Mouse (Mus musculus) kidney, embryonic 16.5 days (tissue): ENCODE results near the gene Cdt1. TPM values are rescaled to one million over a fixed set of nuclear protein-coding genes. Genes with fewer than 3 reads are reported as not detected.

ENCODE experiments used
- ATAC-seq: fragments of 200-750 bp; cut with Nextera tagmentation; 2 replicates; pipeline ENCODE4 v1.8.0; 2017; ENCODE audit warnings: moderate TSS enrichment; ENCODE audit not compliant: low FRiP score, low TSS enrichment
- H3K27ac ChIP-seq: fragments of 300-500 bp; sonication (generic); 2 replicates; pipeline ENCODE4 v1.5.1; 2014; ENCODE audit warnings: low read length
- H3K27me3 ChIP-seq: fragments of 300-500 bp; sonication (generic); 2 replicates; pipeline ENCODE4 v1.6.1; 2014; ENCODE audit warnings: low read length, control low read depth, mixed read lengths; ENCODE audit not compliant: insufficient read depth
- H3K36me3 ChIP-seq: fragments of 300-500 bp; sonication (generic); 2 replicates; pipeline ENCODE4 v1.6.1; 2014; ENCODE audit warnings: low read length, control low read depth, mixed read lengths; ENCODE audit not compliant: insufficient read depth
- H3K4me1 ChIP-seq: fragments of 300-500 bp; sonication (generic); 2 replicates; pipeline ENCODE4 v1.6.1; 2014; ENCODE audit warnings: low read length, control low read depth, mixed read lengths; ENCODE audit not compliant: insufficient read depth
- H3K4me2 ChIP-seq: fragments of 300-500 bp; sonication (generic); replicated peaks from 2 replicates; pipeline ENCODE4 v1.6.1; 2014; ENCODE audit warnings: low read depth, low read length
- H3K4me3 ChIP-seq: fragments of 300-500 bp; sonication (generic); 2 replicates; pipeline ENCODE4 v1.5.1; 2014; ENCODE audit warnings: mild to moderate bottlenecking, low read length
- H3K9ac ChIP-seq: fragments of 300-500 bp; sonication (generic); replicated peaks from 2 replicates; pipeline ENCODE4 v1.6.1; 2014; ENCODE audit warnings: low read length
- H3K9me3 ChIP-seq: fragments of 300-500 bp; sonication (generic); 2 replicates; pipeline ENCODE4 v1.6.1; 2016; ENCODE audit warnings: low read length, control low read depth
- WGBS: fragments of 180-500 bp; shearing (Covaris S2); extraction: QIAGEN DNeasy Blood & Tissue Kit; methylation state at CpG from one replicate; pipeline ENCODE4 v1.1.7; 2014; 5-methylcytosine and 5-hydroxymethylcytosine counted together
- polyA plus RNA-seq: library from polyadenylated mRNA; unstranded; fragments of >200 nt; fragmentation: Nextera tagmentation; extraction: Ambion mirVana; gene quantifications from 2 replicates; pipeline ENCODE4 v1.2.1, GENCODE M21; 2015

The Cdt1 gene
- polyA plus RNA-seq, 1 experiment from 2014 or later, result 43.0 TPM

DNA sequence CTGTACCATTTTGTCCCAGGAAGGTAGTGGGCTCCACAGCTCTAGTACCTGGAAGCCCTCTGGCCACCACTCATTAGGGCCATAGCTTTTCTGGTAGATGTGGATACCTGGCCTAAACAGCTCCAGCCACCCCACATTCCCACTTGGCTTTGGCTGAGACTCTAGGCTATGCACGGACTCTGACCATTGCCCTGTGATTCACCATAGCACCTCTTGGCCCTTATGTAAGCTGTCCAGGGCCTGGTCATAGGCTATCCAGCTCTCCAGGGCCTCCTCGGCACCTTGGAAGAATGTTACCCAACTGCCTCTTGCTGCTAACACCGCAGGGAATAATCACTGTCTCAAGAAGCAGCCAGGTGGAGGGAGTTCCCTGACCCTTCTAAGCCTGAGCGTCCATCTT lies 38.7 kb upstream of the Cdt1 start:
- Histone ChIP-seq H3K27me3 (no peaks in the 10 kb centered on the region), H3K4me2 (no peak overlapping the region), H3K9me3 (no peaks in the 10 kb centered on the region), H3K27ac (no peak overlapping the region), H3K4me3 (no peak overlapping the region), H3K9ac (no peak overlapping the region), H3K36me3 (no peaks in the 10 kb centered on the region), H3K4me1 (peaks cover 47% of the 10 kb centered on the region)
- ATAC-seq, result no peak
- 88% methylated on average over 4 of the region's 4 CpGs for WGBS

GRCm38 (mm10) chr8:122531312-122531711 lies 36.5 kb upstream of the Cdt1 start:
- H3K9me3 ChIP-seq, result no peaks in the 10 kb centered on the region
- WGBS, result 54% methylated on average over 8 of the region's 8 CpGs
- H3K36me3 ChIP-seq, result no peaks in the 10 kb centered on the region
- H3K27ac ChIP-seq, result peak overlapping the region; percentile 55
- no peak for ATAC-seq
- H3K27me3 ChIP-seq, result no peaks in the 10 kb centered on the region
- no peak overlapping the region for H3K9ac ChIP-seq
- H3K4me2 ChIP-seq, result no peak overlapping the region
- no peak overlapping the region for H3K4me3 ChIP-seq
- peaks cover 30% of the 10 kb centered on the region for H3K4me1 ChIP-seq

DNA sequence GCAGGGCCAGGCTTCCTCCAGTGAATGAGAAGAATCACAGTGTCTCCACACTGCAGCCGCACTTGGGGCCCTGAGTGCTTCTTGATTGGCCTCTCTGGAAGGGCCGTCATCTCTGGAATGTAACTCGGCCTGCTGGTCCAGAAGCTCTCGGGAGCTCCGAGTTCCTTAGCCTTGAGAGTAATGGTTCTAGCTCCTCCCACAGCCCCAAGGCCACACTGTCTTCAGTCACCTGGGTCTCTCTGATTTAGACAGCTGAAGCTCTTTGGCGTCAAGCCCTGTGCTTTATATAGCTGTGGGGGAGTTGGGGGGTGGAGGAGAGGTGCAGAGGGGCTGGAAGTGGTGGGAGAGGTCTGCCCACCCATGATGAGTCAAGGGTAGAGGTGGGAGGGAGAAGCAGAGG lies 30.8 kb upstream of the Cdt1 start:
- 8% methylated on average over 6 of the region's 6 CpGs for WGBS
- Histone ChIP-seq H3K27me3 (no peaks in the 10 kb centered on the region), H3K4me1 (peaks cover 34% of the 10 kb centered on the region)

GRCm38 (mm10) chr8:122537812-122538211 lies 30.0 kb upstream of the Cdt1 start:
- 79% methylated on average over 2 of the region's 2 CpGs for WGBS
- no peak for ATAC-seq
- Histone ChIP-seq H3K4me1 (peaks cover 34% of the 10 kb centered on the region), H3K36me3 (no peaks in the 10 kb centered on the region), H3K9ac (no peak overlapping the region), H3K27me3 (no peaks in the 10 kb centered on the region), H3K9me3 (no peaks in the 10 kb centered on the region), H3K27ac (peak overlapping the region; percentile 80), H3K4me2 (no peak overlapping the region), H3K4me3 (no peak overlapping the region)

More for the DNA sequence above, 30.8 kb upstream of the Cdt1 start:
- Histone ChIP-seq H3K4me3 (no peak overlapping the region), H3K36me3 (no peaks in the 10 kb centered on the region), H3K27ac (peak overlapping the region; percentile 80), H3K9me3 (no peaks in the 10 kb centered on the region), H3K4me2 (0 out of 2 replicates have a peak overlapping the region, but pooled peaks have one; percentile 1), H3K9ac (no peak overlapping the region)
- peak; percentile 88 for ATAC-seq

DNA sequence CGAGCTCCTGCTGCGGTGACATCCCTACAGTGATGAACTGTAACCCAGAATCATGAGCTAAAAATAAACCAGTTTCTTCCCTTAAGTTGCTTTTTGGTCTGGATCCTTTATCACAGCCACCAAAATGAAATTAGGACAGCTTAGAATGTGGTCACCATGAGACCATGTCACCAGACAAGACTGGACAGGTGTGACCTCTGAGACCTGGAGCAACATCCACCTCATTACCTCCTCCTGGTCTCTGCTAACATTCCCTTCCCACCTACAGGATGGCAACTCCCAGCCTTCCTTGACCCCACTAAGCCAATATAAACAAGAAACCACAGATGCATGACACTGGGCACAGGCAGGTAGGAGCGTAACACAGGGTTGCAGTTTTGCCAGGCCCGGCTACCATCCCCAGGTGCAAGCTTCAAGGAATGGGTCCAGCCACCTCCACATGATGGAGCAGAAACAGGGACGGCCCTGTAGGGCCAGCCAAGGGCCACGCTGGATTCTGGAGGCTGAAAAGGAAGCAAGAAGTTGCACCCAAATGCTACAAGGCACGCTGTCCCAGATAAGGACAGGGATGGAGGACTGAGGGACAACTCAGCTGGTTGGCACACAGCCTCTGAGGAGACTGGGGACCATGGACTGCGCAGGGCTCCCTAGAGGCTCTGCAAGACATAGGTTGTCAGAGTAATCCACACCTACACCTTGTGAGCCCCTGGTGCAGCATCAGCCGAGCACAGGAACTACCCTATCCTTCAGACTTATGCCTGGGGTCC lies 29.3 kb upstream of the Cdt1 start:
- H3K36me3 ChIP-seq, result no peaks in the 10 kb centered on the region
- H3K4me3 ChIP-seq, result no peak overlapping the region
- H3K9me3 ChIP-seq, result no peaks in the 10 kb centered on the region
- ATAC-seq, result no peak
- no peak overlapping the region for H3K4me2 ChIP-seq
- peaks cover 30% of the 10 kb centered on the region for H3K4me1 ChIP-seq
- no peak overlapping the region for H3K27ac ChIP-seq
- WGBS, result 79% methylated on average over 9 of the region's 9 CpGs
- no peak overlapping the region for H3K9ac ChIP-seq
- no peaks in the 10 kb centered on the region for H3K27me3 ChIP-seq

DNA sequence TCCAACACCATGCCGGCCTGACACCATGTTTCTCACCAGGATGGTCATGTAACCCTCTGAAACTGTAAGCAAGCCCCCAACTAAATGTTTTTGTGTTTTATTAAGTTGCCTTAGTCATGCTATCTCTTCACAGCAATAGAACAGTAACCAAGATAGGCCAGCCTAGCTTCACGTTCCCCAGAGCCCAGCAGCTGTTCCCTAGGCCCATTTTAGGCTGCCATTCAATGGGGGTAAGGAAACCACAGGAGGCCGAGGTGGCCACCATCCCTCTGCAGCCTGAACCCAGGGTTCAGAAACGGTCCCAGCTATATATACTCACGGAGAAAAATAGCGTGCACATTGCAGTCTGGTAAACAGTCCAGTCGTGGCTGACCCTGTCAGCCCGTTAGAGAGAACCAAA lies 23.7 kb upstream of the Cdt1 start:
- ATAC-seq, result no peak
- H3K4me2 ChIP-seq, result no peak overlapping the region
- H3K27ac ChIP-seq, result no peak overlapping the region
- 91% methylated on average over 8 of the region's 8 CpGs for WGBS
- no peaks in the 10 kb centered on the region for H3K27me3 ChIP-seq
- no peak overlapping the region for H3K4me3 ChIP-seq
- H3K9me3 ChIP-seq, result no peaks in the 10 kb centered on the region
- no peak overlapping the region for H3K9ac ChIP-seq
- H3K36me3 ChIP-seq, result no peaks in the 10 kb centered on the region
- H3K4me1 ChIP-seq, result peaks cover 38% of the 10 kb centered on the region

- Histone ChIP-seq H3K4me1 (peaks cover 51% of the 10 kb centered on the region), H3K9ac (peak overlapping the region; percentile 58), H3K27me3 (no peaks in the 10 kb centered on the region), H3K27ac (peak overlapping the region; percentile 93), H3K4me3 (no peak overlapping the region), H3K4me2 (peak overlapping the region; percentile 43; the same call in 1 of the 2 replicates), H3K36me3 (no peaks in the 10 kb centered on the region), H3K9me3 (no peaks in the 10 kb centered on the region)
- no peak; the same call in 1 of the 2 replicates for ATAC-seq
- WGBS, result 66% methylated on average over 6 of the region's 7 CpGs
These were observed 21.6 kb upstream of the Cdt1 start for GRCm38 (mm10) chr8:122546066-122546755.

GRCm38 (mm10) chr8:122546811-122547453 lies 20.9 kb upstream of the Cdt1 start:
- Histone ChIP-seq H3K36me3 (no peaks in the 10 kb centered on the region), H3K27me3 (no peaks in the 10 kb centered on the region), H3K4me1 (peaks cover 51% of the 10 kb centered on the region), H3K27ac (peak overlapping the region; percentile 93), H3K9me3 (no peaks in the 10 kb centered on the region), H3K9ac (peak overlapping the region; percentile 58), H3K4me3 (peak overlapping the region; percentile 4; the same call in 1 of the 2 replicates), H3K4me2 (peak overlapping the region; percentile 43)
- peak; percentile 44 for ATAC-seq
- WGBS, result 13% methylated on average over 24 of the region's 24 CpGs

- Histone ChIP-seq H3K27ac (peak overlapping the region; percentile 93), H3K9me3 (no peaks in the 10 kb centered on the region), H3K27me3 (no peaks in the 10 kb centered on the region), H3K4me2 (peak overlapping the region; percentile 43), H3K36me3 (no peaks in the 10 kb centered on the region), H3K4me1 (peaks cover 51% of the 10 kb centered on the region), H3K9ac (peak overlapping the region; percentile 58; the same call in 1 of the 2 replicates), H3K4me3 (0 out of 2 replicates have a peak overlapping the region, but pooled peaks have one; percentile 4)
- 24% methylated on average over 5 of the region's 5 CpGs for WGBS
- no peak for ATAC-seq
These were observed 20.0 kb upstream of the Cdt1 start for GRCm38 (mm10) chr8:122547815-122548214.
